Mouse (Mus musculus) liver, adult (tissue): Measurements from ENCODE around the gene Itpr1.

Experiments
- GATA4 ChIP-seq: IDR thresholded peaks from 2 replicates; pipeline ENCODE4 v1.6.1; 2014; ENCODE audit warnings: mild to moderate bottlenecking, low read length; ENCODE audit not compliant: insufficient replicate concordance

Itpr1 gene

GRCm38 (mm10) chr6:108206914-108207566 lies 5.9 kb upstream of the Itpr1 start:
- TF ChIP-seq GATA4, result no peak

- no peak for TF ChIP-seq GATA4
These were observed 708 bp upstream of the Itpr1 start for GRCm38 (mm10) chr6:108211896-108212880.

GRCm38 (mm10) chr6:108213481-108214293 lies 791 bp downstream of the Itpr1 start:
- TF ChIP-seq GATA4, result no peak

DNA sequence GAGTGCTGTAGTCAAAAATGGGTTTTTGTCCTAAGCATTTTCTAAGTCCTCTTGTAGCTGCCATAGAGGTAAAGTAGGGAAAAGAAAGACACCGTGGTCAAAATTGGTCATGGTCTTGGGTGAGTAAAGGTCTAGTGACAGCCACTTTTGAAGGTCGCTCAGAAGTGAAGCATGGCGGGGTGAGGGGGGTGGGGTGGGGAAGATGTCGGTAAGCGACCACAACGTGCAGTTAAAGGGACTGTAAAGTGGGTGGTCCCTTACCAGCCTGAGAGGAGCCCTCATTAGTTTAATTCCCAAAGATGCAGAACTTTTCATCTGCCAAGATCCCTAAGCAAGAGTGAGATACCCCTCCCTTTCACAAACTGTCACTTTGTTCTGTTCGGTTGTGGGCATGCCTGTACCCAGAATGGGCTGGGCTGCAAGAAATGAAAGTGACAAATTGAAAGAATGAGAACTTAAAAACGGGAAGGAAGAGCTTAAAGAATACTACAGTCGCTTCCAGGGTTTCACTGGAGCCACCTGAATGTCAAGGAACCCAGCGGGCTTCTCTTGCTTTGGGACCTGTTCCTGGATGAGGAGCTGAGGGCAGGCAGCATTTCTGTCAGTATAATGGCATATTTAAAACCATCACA lies 1.5 kb downstream of the Itpr1 start:
- no peak for TF ChIP-seq GATA4

- TF ChIP-seq GATA4, result no peak
These were observed 3.2 kb downstream of the Itpr1 start for GRCm38 (mm10) chr6:108216091-108216490.

DNA sequence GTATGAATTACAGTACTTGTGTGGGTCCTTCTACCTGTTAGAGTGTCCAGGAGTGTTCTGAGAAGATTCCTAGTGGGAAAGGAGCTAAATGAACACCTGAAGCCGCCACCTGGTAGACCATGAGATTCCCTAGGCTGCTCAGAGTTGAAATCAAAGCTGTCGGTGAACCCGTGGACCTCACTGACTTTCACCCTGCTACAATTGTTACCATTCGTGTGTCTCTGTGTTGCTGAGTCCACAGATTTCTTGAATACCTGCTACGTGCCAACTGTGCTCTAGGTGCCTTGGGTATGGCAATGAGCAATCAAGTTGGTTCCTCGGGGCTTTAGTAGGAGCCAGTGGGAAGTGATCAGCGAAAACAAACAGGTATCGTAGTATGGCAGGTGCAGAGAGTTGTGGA lies 3.9 kb downstream of the Itpr1 start:
- no peak for TF ChIP-seq GATA4

GRCm38 (mm10) chr6:108217987-108218386 lies 5.1 kb downstream of the Itpr1 start:
- no peak for TF ChIP-seq GATA4

DNA sequence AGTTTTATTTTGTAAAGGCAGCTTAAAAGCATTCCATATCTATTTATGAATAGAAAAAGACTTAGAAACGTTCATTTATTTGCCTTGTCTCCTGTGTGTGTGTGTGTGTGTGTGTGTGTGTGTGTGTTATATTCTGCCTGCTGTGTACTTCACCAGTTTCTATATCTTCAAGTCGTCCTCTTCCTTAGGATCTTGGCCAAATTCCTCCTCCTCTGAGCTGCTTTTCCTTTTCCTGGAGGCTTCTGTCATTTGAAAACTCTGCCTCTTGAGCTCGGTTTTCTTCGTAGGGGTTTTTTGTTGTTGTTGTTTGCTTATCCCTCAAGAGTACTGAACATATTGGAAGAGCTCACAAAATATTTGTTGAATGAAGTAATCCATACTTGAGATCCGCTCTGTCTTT lies 9.5 kb downstream of the Itpr1 start:
- TF ChIP-seq GATA4, result no peak

DNA sequence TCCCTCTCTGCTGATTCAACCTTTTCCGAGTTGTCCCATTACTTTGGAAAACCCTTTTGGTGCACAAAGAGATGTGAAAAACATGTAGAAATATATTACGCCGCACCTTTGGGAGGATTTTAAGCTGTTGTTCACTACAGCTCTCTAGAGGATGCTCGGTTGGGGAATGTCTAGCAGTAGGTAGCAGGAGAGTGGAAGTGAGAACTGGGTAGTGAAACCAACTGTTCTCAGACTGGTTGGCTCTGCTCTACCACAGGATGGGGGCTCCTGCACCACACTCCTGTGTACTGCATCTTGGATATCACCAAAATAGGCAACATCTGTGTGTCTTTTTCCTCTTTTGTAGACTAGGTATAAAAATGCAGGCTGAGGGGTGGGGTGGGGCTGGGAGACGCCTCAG lies 10.0 kb downstream of the Itpr1 start:
- no peak for TF ChIP-seq GATA4

DNA sequence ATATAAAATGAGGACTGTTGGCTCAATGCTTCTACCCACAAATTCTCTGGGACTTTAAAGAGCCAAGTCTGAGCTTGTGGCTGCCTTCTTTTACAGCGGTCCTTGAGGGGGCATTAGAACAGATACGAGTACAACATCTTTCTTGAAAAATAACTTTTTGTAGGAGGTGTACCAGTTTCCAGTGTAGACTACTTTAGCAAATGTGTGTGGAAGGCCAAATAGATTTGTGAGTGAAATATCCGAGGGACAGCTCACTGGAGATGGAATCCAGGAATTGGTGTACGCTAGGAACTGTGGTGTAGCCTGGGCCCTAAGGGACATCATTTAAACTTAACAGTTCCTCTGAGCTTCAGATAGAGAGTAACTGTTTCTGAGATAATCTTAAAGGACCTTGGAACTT lies 11.5 kb downstream of the Itpr1 start:
- no peak for TF ChIP-seq GATA4

DNA sequence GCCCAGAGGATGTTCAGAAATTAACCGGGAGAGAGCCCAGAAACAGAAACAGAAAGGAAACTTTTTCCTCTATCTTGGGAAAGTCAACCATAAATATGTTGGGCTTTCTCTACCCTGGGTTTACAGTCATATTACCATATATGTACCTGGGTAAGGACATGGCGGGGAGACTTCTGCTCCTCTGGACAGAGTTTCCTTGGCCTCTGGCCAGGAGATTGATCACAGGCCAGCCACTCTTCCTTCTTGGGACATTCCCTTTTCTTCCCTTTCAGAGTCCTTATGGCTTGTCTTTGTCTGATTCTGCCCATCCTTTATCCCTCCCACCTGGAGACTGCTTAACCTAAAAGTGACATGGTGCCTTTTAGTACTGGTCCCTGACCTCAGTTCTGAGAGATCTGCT lies 12.1 kb downstream of the Itpr1 start:
- no peak for TF ChIP-seq GATA4

GRCm38 (mm10) chr6:108226230-108226629 lies 13.3 kb downstream of the Itpr1 start:
- no peak for TF ChIP-seq GATA4

GRCm38 (mm10) chr6:108227461-108227860 lies 14.6 kb downstream of the Itpr1 start:
- TF ChIP-seq GATA4, result no peak

- no peak for TF ChIP-seq GATA4
These were observed 15.2 kb downstream of the Itpr1 start for GRCm38 (mm10) chr6:108228048-108228447.

GRCm38 (mm10) chr6:108228601-108229000 lies 15.7 kb downstream of the Itpr1 start:
- no peak for TF ChIP-seq GATA4

GRCm38 (mm10) chr6:108230608-108231007 lies 17.7 kb downstream of the Itpr1 start:
- TF ChIP-seq GATA4, result no peak
